Mouse (Mus musculus) hematopoietic stem cell, adult 5-6 weeks (primary cell): Measurements from ENCODE around the gene Stat1. TPM values are rescaled to one million over a fixed set of nuclear protein-coding genes. Genes with fewer than 3 reads are reported as not detected.

Experiments used
- ATAC-seq, 2 experiments: fragments of 125-278 bp in 1 of 2; replicated peaks in 1 of 2; 2 replicates each; pipeline ENCODE4 v1.8.0; 2016 to 2017; ENCODE audit warnings: inconsistent platforms in 2 of 2, mild to moderate bottlenecking in 2 of 2, moderate number of reproducible peaks in 2 of 2, low read depth in 1 of 2, moderate TSS enrichment in 1 of 2; ENCODE audit not compliant: low FRiP score in 2 of 2, poor library complexity in 2 of 2, severe bottlenecking in 2 of 2, insufficient read depth in 1 of 2, low TSS enrichment in 1 of 2
- total RNA-seq: library from RNA; stranded (forward); fragments of 172-1452, 232-1000 nt; gene quantifications from 2 replicates; pipeline ENCODE4 v1.2.3, GENCODE M21; 2017

Stat1 gene
- total RNA-seq, 1 experiment from 2014 or later: 123 TPM

GRCm38 (mm10) chr1:52181994-52182393, 62.8 kb downstream of the Stat1 start:
- no peak for ATAC-seq

GRCm38 (mm10) chr1:52182992-52183391, 63.8 kb downstream of the Stat1 start:
- no peak for ATAC-seq

Other genes starting within 250 kb of the Stat1 start
- 2.3 and 2.7 TPM in 2 replicates for gene Myo1b, start 203.4 kb upstream of the Stat1 start, total RNA-seq
- 84.6 and 99.7 TPM in 2 replicates for gene Stat4, start 132.3 kb upstream of the Stat1 start, total RNA-seq
- 240 and 242 TPM in 2 replicates for gene Gls, start 113.8 kb downstream of the Stat1 start, total RNA-seq